Mouse (Mus musculus): ENCODE results near the gene Sae1.

Sae1 gene

DNA sequence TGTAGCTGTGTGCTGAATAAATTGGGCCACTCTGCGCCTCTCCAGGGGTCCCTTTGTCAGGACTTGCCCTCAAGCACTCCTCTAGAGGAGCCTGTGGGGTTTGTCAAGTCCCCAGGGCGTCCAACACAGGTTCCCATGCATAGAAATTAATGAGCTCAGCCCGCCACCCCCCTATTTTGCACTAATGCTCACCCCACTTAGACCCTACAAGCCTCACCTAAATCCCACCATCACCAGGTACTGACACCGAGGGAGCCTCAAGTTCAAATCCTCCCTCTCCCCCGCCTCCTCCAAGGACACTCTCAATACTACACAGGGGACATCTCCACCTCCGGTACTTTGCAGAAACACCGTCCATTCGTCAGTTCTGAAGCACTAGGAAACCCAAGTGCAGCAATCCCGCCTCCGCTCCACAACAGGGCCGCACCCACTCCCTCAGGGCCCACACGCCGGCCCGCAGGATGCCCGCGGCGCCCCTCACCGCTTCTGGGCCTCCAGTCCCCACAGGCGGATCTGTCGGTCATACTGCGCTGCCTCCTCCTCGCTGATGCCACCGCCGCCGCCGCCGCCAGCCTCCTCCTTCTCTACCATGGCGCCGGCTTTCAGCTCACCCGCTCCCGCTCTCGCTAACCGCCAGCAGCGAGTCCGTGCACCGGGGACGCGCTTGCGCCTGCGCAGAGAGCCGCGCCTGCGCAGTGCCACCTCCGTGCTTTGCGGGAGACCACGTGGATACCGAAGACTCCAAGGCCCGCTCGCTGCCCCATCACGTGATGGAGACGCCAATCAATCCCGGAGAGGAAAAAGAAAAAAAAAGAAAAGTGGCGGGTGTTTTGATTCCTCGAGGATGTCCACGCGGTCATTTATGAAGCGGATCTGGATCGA, at the start of gene Sae1:
Gene Sae1 (minus strand): TSS at position 647 of the 882 bp plus-strand sequence.
- DNase-seq = peak; percentile 97 to 98

DNA sequence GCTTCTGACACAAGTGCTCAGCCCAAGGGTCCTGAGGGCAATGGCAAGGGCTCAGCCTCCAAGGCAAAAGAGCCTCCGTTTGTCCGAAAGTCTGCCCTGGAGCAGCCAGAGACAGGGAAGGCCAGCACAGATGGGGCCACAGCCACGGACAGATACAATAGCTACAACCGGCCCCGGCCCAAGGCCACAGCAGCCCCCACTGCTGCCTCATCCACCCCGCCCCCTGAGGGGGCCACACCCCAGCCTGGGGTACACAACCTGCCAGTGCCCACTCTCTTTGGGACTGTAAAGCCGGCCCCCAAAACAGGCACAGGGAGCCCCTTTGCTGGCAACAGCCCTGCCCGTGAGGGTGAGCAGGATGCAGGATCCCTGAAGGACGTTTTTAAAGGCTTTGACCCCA, 47.5 kb upstream of the Sae1 start:
- no peak for DNase-seq

DNA sequence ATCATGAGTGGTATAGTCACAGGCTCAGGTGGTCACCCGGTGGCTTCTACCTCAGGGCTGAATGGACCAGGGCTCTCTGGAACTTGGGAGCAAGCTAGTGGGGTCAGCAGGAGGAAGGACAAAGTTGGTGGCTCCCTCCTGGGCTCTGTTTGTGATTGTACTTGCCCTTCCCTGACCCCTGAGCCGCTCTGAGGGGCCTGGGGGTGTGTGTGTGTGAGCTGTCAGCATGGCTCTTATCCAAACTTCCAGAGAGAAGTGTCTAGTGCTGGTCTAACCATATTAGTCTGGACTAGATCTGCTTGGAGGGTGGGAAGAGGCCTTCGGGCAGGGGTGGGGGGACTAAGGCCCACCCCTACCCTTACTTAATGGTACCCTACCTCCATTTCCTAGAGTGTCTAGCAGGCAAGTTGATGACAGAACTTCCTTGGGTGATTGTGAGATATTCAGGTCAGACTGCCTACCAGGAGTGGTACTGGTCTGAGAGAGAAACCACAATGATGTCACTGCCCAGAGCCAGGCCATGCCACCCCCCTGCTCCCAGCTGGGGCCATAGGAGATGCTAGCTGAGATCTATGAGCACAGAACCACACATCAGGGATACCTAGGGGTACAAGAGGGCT, 45.9 kb upstream of the Sae1 start:
- no peak for DNase-seq

DNA sequence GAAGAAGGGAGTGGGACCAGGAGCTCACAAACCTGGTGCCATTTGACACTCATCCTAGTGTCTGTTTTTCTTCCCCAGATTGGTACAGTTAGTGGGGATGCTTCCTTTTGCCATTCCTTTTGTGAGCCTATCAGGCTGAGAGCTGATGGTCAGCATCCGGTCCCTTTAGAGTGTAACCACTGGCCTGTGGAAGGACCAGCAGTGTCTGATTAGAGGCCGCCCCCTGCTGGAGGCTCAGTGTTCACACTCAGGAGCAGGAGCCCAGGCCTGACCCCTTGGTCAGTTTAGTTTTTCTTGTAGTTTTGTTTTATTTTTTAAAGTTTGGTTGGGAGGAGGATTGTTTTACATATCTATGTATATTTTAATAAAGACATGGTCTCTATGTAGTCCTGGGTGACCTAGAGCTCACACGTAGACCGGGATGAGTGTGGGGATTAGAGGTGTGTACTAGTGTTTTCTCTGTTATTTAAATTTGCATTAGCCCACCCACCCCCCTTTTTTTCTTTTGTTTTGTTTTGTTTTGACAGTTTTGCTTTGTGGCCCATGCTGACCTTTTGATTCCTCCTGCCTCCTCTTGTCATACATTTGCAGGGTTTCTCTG, 38.6 kb upstream of the Sae1 start:
- peak; percentile 87 to 91 for DNase-seq

DNA sequence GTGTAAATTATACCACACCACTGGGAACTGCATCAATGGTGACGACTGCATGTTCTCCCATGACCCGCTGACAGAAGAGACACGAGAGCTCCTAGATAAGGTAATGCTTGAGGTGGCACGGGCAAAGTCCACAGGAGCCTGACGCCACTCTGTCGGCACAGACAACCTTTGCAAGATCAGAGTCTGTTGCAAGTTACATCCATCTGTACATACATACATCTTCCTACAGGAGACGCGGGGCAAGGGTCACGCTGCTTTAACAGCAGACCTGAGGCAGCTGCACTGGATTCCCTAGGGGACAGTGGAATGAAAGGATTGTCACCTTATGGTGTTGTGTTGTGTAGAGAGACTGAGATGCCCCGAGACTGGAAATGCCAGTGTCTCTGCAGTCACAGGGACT, 38.1 kb upstream of the Sae1 start:
- DNase-seq = no peak

DNA sequence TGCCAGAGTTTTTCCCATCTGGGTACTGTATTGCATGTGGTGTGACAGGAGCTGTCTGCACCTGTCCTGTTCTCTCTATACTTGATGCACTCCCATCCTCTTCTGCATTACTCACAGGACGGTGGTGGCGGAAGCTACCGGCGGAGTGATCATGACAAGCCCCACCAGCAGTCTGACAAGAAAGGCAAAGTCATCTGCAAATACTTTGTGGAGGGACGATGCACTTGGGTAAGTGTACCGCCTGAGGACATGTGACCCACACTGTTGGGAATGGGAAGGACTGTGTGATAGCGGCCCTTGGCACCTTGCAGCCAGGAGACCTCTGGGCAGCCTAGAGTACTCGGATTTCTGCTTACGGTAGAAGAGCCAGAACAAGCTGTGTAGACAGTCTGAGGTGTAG, 36.1 kb upstream of the Sae1 start:
- DNase-seq = no peak

DNA sequence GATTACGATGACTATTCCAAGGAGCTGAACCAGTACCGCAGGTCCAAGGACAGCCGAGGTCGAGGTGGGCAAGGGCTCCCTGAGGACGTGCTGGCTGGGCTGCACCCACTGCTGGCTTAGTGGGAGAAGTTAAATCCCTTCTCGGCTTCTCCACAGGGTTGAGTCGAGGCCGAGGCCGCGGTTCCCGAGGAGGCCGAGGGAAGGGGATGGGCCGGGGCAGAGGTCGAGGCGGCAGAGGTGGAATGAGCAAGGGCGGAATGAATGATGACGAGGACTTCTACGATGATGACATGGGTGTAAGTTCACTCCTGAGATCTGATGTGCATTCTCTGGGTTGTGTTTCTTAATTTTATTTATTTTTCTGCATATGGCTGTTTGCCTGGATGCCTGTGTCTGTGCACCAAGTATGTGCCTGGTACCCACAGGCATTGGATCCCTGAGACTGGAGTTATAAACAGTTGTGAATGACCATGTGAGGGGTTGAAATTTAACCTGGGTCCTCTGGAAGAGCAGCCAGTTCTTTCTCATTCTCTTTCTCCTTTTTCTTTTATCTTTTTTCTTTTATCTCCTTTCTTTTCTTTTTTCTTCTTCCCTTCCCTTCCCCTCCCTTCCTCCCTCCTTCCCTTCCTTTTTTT, 34.7 kb upstream of the Sae1 start:
- no peak for DNase-seq

DNA sequence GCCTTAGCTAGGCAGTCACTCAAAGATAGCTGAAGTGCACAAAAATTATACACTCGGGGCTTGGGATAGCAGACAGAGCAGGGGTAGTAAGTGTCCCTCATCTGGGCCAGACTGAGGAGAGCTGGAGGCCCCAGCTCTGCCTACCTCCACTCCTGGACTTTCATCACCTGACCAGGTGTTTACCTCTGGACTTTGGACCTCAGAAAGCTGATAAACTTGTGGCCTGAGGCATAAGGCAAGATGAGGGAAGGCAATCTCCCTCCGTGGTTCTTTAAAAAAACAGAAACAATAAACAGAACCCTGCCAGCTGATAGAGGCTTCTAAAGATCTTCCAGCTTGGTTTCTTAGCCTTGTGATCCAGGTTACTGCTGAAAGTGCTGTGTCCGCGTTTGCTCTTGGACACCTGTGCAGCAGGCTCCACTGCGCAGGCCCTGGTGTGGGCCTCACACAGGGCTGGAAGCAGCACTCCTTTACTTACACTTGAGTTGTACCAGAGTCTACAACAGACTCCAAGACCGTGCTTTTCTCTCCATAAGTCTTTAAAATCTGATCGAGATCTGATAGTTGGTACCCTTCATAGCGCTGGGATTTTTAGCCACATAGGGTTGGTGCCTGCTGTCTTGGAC, 33.0 kb upstream of the Sae1 start:
- DNase-seq = no peak

DNA sequence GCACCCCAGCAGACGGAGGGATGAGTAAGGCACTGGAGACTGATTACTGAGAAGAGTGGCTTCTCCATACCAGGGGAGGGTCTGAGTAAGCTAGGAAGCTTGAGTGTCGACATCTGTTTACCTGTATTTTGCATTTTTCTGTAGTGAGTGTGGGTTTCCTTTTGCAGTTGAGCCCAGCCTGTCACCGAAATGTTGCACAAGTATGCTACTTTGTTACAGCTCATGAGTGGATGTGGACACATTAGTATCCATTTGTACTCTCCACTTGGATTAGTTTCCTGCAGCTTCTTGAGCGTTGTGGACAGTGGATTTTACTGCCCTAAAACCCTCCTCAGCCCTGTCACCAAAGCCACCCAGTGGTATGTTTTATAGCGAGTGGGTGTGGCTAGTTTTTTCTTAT, 31.1 kb upstream of the Sae1 start:
- DNase-seq = no peak

DNA sequence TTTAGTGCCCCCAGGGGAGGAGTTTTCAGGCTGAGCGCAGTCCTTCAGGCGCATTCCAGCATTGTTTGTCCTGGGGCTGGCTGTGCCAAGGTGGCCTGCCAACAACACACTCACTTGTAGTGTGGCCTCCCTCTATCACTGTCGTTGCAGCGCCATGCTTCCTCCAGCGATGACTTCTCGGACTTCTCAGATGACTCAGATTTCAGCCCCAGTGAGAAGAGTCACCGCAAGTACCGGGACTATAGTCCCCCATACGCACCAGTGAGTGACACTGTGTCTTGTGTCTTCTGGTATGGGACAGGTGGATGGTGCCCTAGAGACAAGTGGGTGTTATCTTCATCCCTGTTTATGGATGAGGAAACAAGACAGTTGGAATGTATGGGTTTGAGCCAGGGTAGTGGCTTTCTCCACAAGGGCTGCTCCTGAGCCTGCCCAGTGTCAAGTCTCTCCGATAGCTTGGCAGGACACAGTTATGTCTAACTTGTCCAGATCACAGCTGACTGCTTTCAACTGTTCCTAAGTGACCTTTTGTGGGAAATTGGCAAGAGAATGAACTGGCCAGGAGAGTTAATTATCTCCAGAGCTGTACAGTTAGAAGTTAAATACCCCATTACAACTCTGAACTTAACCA, 29.6 kb upstream of the Sae1 start:
- DNase-seq = no peak

DNA sequence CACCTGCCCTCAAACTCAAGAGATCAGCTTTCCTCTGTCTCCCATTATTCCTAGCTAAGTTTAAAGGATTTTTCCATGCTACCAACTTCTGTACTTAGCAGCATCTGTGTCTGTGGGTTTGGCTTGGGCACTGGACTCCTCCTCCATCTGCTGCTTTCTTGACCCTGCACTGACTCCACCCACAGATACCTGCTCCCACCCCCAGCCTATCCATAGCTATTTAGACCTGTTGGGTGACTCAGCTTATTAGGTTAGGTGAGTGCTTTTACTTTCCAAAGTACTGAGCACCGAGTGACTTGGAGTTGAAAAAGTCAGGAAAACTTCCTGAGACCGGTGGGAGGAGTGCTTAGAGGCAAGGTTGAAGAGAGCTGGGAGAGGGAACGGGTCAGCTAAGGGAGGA, 27.8 kb upstream of the Sae1 start:
- DNase-seq = no peak

DNA sequence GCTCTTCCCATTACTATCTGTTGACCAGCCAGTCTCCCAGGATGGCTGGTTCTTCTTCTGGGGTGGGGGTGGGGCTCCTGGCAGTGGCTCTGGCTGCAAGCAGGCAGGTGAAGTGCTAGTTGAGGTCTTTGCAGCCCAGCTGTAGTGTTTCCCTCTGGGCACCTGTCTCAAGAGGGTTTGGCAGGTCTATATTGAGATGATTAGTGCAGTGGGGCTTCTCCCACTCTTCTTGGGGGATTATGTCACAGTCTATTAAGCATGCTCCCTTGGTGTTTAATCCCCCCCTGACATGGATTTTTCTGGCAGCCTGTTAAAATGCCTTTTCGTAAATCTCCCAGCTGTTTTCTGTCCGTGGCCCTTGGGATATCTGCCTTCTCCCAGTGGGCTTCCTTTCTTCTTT, 25.3 kb upstream of the Sae1 start:
- DNase-seq = no peak

DNA sequence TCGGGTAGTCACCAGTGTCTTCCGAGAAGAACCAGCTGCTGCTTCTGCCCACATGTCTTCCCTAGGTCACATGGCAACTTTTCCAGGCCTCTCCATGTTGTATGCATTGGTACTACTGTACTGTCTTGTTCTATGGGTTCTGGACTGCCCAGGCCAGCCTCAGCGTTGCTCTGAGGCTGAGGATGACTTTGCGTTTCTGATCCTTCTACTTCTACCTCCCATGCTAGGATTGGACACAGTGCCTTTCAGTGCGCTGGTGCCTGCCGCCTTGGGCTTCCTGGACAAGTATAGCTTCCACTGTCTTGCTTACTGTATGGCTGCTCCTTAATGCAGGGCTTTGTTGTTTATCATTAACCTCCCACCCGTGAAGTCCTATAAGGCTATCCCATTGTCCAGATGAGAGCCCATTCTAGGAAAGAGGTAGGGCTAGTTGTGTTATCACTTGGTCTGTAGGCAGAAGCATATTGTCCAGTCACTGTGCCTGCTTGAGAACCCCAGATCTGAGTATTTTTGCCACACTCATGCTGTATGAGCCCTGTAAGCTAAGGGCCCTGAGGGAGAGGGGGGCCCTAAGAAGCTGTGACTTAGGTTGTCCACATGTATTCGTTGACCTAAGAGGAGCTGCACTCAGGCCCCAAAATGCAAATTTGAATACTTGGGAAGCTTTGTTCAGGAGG, 24.8 kb upstream of the Sae1 start:
- DNase-seq = no peak

DNA sequence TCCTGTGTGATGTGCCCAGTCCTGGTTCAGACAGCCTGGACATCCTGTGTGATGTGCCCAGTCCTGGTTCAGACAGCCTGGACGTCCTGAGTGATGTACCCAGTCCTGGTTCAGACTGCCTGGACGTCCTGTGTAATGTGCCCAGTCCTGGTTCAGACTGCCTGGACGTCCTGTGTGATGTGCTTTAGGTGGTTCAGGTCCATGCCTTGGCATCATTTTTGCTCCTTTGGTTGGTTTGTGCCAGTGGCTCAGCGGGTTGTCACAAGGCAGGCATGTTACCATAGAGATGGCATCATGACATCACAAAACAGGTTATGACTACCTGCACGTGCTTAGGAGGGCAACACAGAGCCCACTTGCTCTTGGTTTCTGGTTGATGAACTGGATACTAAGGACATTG, 23.5 kb upstream of the Sae1 start:
- no peak for DNase-seq

DNA sequence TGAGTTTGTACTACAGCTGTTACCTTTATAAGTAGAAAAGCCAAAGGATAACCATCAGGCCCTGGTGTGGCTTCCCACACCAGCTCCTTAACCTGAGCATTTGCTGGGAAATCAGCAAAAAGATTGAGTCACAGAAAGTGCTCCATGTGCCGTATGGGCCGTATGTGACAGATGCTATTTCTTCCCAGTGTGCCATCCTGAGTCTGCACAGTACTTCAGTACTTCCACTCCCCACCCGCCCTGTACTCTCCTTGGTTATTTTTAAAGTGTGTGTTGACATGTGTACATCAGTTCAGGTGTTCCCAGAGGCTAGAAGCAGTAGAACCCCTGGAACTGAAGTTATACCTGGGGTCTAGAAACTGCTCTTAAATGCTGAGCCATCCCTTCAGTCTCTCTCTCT, 19.4 kb upstream of the Sae1 start:
- DNase-seq = no peak

DNA sequence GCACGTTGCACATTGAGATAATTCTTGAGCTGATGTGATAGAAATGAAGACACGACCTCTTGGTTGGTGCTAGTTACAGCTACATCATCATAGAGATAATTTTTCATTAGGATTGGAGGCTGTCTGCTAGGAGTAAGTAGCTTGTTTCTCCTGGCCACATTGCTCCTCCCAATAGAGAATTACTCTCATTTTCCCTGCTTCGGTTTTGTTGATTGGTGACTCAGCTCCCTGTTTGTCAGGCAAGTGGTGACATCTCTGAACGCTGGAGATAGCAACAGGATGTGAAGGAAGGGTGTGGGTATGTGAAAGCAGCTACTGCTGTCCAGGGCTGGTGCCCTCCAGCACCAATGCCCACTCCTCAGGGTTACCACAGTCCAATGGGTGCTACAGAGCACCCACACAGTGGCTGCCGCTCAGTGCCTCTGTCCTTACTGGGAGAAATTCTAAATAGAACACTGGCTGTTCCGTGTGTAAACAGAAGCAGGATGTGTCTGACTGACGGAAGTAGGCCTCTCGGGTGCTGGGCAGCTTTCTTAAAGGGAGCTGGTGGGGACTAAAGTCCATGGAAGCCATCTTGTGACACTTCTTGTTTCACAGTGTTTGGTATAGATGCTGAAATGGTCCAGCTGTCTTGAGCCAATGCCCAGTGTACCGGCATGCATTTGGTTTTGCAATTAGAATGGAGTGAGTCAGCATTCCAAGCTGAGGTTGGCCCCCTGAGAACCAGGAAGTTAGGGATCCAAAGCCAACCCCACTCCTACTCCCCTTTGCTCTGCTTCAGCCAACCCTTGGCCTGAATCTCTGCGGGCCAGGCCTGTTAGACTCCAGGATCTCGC, 18.1 kb upstream of the Sae1 start:
- peak in 1 of 2 experiments; percentile 24 for DNase-seq

DNA sequence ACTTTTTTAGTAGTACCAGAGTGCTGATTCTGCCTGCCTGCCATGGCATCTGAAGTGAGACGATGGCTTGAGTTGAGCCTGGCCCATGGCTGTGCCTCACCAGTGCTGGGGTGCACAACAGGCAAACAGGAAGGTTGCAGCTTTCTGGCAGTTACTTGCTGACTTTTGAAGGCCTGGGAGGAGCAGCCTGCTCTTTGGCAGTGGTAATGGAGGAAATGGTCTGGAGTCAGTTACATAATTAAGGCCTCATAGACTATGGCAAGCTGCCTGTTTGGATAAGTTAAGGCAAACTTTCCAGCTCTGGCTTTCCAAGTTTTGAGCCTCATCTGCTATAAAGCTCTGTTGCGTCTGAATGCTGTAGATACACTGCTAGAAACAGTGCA, 17.5 kb upstream of the Sae1 start:
- DNase-seq = peak; percentile 18 to 34

DNA sequence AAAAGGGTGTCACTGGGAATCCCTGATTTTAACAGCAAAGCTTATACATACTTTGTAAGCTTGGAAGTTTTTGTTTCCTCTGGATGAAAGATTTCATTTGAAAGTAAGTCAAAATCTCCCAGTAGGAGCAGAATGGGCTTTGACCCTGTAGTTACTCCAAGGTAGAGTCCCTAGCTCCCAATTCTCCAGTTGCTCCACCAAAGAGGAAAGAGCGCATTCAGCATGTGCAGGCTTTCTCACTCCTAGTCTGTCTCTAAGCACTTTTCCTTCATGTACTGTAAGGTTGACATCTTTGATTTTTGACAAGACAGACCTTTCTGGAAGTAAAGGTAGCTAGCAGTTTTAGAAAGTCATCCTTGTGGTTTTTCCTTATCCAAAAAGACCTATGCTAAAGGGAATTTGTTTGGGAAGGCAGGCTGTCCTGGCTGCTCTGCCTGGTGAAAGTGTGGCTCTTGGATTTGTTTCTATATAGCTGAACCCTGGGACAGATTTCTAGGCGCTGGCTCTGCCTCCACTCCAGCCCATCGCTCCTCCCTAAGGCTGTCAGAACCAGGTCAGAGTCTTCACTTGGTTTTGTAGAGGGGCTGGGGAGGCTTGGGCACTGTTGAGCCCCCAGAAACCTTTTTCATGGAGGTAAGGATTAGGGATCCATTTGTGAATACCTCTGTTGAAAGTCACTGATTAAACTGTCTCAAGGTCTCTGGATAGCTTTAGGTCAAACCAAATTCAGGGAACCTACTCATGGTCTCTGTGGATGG, 16.9 kb upstream of the Sae1 start:
- no peak for DNase-seq

DNA sequence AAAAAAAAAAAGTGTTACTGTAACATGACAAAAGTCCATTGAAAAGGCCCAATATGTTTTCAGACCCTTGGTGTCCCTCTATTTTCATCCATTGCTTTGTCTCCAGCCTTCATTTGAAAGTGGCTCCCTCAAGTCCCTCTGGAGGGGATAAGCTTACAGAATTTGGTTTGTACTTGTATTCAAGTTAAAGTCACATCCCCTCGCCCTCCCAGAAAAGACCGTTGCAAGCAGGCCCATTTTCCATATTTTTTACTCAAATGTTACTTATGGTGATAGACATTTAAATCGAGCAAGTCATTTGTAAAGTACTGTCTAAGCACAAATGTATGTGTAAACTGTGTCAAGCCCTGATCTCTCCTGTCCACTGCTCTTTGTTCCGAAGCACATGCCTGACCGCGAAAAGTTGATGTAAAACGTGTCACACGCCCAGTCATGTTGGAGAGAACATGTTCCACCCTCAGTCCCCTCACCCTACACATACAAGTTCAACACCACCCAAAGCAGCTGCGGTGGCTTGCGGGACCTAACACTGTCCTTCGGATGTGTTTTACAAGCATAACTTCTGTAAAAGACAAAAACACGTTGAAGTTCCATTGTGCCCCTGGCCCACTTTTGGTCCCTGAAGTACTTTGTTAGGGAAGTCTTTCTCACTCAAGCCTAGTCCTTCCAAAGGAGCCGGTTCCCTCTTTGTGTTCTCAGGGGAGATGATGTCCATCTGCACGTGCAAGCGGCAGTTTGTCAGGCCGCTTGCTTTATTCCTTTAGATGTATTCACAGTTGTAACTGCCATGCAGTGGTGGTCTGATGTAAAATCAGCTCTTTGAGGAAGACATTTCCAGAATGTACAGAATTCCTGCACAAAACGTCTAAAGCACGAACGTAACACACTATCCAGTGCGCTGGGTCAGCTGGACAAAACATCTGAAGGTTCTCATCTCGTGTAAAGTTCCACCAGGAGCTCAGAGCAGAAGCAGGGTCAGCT, 15.7 kb upstream of the Sae1 start:
- DNase-seq = peak; percentile 19 to 38

All from cerebellum, postnatal 14 days (tissue).